Mouse (Mus musculus) right cerebral cortex, adult 2 months (tissue): ENCODE measurements around the gene 2310011J03Rik.
"Not testable (repeated sequence)": the region's sequence is repeated elsewhere in the genome, so short reads cannot be mapped to it uniquely, and the experiment has no call there.

Source experiments
- DNase-seq, 2 experiments: peaks; one replicate each; pipeline ENCODE4 v3.0.0; 2021 to 2022; ENCODE audit warnings: low spot score in 2 of 2

Gene 2310011J03Rik

DNA sequence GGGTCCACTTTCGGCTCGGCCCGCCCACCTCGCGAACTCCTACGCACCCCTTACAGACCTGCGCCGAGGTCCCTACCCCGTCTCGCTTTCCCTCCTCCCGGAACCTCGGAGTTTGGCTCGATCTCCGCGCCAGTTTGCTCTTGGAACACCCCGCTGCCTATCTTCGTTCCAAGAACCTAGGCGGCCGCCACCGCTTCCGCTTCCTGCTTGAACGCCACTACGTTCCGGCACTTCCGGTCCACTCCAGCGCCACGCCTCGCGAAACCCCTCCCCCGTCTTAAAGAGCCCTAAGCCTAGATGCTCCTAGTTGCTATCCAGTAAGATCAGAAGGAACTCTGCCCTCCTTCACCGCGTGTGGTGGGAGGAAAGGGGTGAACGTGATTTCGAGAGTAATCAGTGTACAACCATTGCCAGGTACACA is at the start of gene 2310011J03Rik:
Gene 2310011J03Rik (minus strand): TSS at position 198 of the 421 bp plus-strand sequence.
- peak; percentile 94 for DNase-seq

DNA sequence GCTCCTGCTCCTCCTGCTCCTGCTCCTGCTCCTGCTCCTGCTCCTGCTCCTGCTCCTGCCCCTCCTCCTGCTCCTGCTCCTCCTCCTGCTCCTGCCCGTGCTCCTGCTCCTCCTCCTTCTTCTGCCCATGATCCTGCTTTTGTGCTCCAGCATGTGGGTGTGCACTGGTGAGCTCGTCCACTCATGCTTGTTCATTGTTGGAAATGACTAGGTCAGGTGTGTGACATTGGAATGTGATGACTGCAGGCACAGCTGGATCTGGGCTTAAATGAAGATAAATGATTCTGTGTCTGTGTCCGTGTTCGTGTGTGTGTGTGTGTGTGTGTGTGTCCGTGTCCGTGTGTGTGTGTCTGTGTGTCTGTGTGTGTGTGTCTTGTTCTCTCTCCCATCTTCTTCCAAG is 48.1 kb upstream of the 2310011J03Rik start:
- DNase-seq, result no peak

DNA sequence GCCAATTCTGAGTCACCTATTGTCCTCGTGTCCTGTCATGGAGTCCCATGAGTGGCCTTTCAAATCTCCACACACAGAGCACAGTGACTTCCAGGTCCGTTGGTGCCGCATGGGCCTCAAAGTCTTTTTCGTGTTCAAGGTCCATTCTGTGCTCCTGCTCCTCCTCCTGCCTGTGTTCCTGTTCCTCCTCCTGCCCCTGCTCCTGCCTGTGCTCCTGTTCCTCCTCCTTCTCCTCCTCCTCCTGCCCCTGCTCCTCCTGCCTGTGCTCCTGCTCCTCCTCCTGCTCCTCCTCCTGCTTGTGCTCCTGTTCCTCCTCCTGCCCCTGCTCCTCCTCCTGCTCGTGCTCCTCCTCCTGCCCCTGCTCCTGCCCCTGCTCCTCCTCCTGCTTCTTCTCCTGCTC is 47.6 kb upstream of the 2310011J03Rik start:
- DNase-seq, result no peak

DNA sequence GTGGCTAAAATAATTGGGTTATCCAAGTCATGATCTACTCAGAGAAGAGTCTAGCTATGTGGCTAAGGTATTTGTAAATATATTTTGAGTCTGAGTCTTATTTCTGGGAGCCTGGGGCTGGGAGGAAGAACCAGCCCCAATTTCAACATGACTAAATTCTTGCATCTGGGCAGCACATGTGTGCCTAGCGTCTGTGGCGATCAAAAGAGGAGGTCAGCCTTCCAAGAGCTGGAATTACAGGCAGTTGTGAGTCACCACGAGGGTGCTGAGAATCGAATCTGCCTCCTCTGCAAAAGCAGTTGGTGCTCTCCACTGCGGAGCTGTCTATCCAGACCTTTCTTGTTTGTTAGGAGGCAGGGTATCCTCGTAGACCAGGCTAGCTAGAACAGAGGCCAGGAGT is 45.4 kb upstream of the 2310011J03Rik start:
- no peak for DNase-seq

DNA sequence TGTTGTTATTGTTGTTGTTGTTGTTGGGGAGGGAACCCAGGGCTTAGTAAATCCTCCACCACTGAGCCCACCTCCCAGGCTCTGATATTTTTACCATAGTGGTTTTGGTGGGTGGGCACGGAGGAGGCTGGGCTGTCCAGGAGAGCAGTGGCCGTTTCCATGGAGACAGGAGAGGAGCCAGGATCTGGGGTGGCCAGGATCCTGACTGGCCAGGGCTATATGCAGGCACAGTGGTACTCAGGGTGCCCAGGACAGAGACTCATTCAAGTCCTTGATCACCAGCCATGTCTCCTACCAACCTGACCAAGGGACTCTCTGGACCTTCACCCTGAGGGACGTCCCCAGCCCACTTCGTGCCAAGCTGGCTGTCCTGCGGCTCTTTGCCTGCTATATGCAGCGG is 43.4 kb upstream of the 2310011J03Rik start:
- DNase-seq, result no peak

DNA sequence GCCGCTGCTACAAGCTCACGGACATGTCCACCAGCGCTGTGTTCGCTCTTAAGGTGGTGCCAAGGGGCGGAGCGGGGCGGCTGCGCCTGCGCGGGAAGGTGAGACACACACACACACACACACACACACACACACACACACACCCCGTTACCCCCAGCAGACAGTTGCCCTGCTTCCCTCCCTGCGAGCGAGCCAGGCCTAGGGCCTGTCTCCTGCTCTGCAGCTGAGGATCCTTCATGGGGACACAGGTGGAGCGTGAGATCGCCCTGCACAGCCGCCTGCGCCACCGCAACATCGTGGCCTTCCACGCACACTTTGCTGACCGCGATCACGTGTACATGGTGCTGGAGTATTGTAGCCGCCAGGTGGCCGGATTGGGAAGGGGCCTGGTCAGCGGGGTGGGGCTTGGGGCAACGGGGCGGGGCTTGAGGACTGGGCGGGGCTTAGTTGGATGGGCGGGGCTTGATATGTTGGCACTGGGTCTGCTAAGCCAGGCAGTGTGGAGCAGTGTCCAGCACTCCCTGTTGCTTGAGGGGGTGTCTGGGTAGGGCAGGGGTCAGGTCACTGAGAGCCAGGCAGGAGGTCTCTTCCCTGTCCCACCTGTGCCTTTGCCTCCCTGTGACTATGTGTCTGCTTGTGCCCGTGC is 37.8 kb upstream of the 2310011J03Rik start:
- DNase-seq, result peak in 1 of 2 experiments; percentile 29

DNA sequence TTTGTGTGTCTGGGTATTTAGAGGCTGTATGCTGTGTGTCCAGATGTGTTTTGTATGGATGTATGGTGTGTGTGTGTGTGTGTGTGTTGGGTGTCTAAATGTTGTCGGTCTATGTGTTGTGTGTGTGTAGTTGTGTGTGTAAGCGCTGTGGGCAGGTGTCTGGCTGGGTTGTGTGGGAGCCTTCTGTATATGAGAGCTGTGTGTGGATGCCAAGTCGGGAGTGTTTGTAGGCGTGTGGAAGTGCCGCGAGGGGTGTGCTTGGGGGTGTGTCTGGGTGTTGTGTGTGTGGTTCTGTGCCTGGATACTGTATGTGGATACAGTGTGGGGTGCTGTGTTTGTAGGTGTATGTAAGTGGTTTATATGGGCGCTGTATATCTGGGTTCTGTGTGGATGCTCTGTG is 37.0 kb upstream of the 2310011J03Rik start:
- peak; percentile 55 to 63 for DNase-seq

DNA sequence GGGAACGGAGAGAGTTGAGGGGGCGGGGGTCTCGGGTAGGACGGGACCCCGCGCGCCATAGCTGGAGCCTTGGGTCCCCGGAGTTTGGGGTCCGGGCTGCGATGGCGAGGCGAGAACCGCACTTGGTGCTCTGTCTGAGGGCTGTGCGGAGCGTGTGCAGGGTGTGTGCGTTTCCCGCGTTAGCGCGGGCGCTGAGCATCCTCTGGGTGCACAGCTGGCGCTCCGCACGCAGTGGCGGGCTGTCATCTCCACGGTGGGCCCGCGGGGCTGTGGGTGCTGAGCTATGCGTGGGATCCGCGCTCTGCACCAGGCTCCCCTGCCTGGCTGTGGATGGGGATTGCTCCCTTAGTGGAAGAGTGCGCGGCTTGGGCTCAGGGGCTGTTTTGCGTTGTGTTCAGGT is 36.4 kb upstream of the 2310011J03Rik start:
- peak in 1 of 2 experiments; percentile 44 for DNase-seq

DNA sequence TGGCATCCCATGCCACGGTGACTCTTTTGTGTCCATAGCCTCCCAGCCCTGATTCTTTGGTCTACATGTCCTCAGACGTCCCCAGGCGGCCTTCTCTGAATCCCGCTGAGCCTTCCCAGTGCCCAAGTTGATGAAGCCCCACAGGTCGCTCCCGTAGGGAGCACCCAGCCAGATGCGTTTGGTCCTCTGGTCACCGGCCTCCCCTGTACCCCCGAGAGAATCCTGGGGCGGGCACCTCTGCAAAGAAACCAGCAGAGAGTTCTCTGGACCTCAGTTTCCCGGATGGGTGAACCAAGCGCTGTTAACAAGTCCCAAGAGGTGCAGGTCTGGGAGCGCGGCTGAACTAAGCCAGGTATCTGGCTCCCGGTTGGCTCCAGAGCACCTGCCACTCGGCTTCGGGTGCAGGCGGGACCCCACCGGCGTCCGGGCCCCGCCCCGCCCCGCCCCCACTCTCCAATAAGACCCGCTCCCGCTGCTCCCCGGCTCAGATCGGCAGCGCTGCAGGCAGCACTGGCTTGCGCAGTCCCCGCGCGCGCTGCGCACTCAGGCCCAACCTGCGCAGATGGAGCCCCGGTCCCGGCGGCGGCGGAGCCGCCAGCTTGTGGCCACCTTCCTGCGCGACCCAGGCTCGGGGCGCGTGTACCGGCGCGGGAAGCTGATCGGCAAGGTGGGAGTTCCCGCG is 35.8 kb upstream of the 2310011J03Rik start, which contains the start of gene Plk5:
Gene Plk5 (plus strand): TSS at position 459 of the 682 bp plus-strand sequence.
- DNase-seq, result peak in 1 of 2 experiments; percentile 57

DNA sequence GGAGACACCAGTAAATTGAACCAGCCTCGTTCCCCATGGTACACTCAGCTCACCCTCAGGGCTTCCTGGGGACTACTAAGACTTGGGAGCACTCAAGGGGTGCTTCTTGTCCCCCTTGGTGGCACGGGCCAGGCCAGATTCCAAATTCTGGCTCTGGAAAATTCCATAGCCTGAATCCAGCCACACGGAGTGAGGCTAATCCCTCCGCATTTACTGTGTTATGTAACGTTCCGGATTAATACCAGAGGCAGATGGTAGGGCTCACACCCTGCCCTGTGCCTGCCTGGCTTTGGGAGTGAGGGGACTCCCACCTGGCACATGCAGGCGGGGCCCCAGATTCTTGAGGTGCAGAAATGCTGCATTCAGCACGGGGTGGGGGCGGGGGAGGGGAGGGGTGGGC is 35.1 kb upstream of the 2310011J03Rik start:
- DNase-seq, result peak in 1 of 2 experiments; percentile 37

DNA sequence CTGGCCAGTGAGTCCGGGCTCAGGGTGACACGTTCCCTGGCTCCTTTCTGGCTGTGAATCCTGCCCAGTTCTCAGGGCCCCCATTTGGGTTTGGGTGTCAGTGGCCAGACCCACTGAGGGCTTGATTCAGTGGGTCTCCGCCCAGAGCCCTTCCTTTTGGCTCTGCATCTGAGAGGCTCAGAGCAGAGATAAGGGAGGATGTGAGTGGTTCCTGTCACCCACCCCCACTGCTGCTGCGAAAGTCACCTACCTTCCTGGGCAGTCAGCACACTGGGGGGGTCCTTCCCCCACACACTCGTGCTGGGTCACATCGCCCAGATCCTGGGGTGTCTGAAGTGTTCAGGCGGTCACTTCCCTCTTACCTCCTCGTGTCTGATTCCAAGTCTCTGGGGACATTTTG is 32.4 kb upstream of the 2310011J03Rik start:
- no peak for DNase-seq

DNA sequence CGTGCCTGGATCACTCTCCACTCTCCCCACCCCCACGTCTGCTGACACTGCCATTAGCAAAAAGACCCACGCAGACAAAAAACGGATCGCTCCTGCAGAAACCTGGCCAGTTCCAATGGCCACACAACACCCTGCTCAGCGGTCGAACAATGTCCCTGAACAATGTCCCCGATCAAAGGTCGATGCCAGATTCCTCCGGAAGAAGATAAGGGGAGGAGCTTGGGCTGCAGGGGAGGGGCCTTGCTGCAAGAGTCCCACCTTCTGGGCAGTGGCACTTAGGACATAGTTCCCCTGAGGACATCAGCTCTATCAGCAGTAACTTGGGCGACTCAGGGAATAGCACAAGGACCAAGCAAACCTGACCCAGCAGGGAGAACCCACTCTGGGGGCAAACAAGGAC is 31.6 kb upstream of the 2310011J03Rik start:
- no peak for DNase-seq

DNA sequence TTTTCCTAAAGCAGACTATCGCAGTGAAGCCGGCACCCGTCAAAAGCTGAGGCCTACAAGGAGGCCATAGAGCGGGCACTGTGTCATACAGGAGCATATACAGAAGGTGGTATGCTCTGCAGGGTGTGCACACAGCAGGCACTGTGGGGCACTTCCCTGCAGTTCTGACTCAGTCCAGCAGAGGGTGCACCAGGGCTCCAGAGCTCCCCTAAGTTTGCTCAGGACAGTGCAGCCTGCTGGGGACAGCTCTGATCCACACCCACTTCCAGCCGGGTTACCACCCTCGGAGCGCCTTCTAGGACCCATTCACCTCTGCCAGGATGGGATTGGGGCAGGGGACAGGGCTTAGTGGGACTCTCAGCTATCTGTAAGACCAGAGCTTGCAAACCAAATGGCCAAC is 30.0 kb upstream of the 2310011J03Rik start:
- peak; percentile 86 to 92 for DNase-seq

DNA sequence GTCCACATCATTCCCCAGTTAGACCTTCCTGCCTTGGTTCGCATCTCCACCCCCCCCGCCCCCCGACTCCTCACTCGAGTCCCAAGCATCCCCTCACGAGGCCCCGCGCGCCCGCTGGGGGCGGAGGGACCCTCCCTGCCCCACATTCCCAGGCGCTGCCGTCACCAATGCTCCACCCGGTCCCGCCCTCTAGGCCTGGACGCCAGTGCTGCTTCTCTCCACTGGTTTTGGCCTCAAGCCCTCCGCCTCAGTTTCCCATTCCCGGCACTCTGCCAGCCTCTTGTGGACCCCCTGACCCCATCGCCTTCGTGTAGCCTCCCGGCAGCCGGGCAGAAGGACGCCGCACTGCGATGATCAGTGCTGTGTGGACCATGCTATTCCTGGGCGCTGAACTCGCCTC is 28.6 kb upstream of the 2310011J03Rik start:
- no peak for DNase-seq

DNA sequence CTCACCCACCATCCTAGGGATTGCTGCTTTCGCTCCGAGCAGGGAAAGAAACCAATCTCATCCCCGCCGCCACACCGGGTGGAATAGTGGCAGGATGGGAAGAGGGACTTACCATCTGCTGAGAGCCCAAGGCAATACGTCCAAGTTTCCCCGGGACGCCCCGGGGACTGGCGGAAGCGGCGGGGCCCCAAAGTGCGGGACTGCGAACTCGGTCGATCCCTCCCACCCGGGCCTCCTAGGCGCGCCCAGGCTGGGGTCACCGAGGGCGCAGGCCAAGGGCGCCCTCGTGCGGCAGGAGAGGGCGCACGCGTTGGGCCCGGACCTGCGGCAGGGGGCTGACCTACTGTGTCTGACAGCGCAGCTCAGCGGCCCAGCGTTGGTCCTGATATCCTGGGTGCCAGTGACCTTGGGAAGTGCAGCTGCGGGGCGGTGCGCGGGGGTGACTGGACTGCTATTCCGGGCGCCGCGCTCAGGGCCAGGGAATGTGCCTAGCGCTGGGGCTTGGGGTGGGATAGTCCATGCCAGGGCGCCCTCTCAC is 28.0 kb upstream of the 2310011J03Rik start, which contains the start of gene Adamtsl5:
Gene Adamtsl5 (minus strand): TSS at position 169 of the 538 bp plus-strand sequence.
- DNase-seq, result no peak

DNA sequence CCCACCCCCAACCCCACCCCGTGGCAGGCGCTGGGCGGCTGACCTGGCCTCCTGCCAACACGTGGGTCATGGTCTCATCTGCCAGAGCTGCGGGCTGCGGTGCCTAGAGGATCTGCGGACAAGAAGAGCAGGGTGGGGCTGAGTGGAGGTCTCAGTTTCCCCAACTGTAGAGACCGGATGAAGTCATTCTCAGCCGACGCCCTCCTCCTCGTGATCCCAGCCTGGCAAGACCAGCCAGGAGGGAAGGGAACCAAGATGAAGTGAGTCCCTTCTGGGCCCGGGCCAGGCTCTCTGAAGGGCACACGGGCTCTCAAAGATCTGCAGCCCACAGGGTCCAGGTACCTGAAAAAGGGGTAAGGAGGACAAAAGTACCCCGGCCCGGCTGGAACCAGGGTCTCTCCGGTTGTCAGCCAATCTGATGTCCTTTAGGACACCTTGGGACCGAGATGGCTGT is 27.2 kb upstream of the 2310011J03Rik start:
- no peak for DNase-seq

DNA sequence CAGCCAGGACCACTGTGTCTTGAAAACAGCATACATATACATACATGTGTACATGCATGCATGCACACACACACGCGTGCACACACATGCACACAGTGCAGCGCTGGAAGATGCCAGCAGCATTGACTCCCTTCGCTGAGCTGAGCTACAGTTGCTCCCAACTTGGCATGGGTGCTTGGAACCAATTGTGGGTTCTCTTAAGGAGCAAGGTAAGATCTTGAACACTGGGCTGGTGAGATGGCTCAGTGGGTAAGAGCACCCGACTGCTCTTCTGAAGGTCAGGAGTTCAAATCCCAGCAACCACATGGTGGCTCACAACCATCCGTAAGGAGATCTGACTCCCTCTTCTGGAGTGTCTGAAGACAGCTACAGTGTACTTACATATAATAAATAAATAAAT is 25.6 kb upstream of the 2310011J03Rik start:
- DNase-seq, result not testable (repeated sequence)

DNA sequence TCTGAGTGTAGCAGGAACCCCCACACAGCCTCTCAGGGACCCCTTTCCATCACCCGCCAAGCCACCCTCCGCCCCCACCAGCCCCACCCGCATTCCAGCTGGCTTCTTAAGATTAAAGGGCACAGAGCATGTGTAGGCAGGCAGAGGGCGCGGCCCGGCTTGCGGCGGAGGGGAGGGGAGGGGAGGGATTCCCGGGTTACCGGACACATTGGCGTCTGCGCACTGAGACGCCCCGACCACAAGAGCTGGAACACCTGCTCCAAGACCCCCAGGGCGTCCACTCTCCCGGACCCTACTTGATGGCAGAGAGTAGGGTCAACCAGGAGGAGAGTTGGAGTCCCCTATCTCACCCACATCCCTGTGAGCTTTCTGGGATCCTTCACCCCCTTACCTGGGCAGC is 24.8 kb upstream of the 2310011J03Rik start:
- no peak for DNase-seq

DNA sequence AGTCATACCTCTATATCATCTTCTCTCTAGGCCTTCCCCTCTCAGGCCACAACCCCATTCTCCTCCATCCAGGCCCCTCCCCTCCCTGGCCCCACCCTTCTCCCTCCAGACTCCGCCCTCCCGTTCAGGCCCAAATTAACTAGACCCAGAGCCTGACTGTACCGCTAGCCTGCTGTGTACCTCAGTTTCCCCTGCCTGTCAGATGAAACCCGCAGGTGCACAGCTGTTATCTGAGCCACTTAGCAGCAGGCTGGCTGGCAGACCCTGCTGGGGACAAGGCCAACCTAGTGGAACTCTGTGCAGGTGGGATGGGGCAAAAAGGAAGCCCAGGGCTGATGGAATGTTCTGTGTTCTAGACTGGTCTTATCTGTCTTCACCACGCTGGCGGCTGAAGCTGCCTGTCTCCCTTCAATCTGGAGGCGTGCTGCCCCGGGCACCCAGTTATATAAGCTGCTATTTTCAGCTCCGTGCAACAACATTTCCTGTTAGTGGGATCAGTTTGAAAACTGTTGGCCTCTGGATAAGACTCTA is 23.9 kb upstream of the 2310011J03Rik start:
- peak in 1 of 2 experiments; percentile 55 for DNase-seq

DNA sequence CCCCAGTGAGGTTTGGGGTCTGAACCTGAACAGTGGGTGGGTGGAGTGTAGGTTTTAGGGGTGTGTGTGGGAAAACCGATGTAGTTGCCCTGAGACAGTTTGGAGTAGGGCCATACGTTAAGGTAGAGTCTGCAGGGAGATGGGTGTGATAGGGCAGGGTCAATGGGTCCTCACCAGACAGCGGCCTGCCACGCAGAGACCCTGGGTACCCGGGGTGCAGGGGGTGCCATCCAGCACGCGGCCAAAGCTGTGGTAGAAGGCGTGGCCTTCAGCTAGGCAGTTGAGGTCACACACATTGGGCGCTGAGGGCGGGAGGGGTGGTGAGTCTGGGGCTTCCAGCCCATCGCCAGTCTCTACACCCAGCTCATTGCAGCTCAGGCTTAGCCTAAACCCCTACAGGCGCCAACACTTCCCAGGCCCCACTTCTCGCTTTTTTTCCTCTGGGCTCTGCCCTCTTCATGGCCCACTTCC is 23.1 kb upstream of the 2310011J03Rik start:
- no peak for DNase-seq

DNA sequence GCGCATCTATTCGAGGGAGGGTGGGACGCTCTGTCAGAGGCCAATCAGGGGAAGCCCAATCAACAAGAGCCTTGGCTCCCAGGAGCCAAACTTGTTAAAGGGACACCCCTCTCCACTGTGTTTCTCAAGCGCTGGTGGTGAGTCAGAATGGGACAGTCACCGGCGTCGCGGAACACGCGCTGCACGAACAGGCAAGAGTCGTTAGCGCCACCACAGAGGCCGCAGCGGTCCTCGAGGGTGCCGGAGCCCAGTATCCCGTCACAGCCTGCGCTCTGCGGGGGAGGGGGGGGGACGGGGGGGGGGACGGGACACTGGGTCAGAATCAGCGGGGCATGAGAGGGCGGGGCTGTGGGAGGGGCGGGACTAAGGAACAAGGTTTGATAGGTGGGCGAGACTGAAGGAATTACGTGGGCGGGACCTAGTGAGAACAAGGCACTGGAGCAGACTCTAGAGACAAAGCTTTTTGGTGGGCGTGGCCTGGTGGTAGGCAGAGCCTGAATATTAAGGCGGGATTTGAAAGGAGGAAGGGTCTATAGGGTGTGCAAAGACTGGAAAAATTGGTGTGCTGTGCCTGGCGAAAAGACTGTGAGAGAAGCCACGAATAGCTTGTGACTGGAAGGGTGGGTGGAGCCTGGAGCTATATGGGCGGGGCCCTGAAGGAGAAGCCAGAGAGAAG is 22.6 kb upstream of the 2310011J03Rik start:
- peak in 1 of 2 experiments; percentile 50 for DNase-seq

DNA sequence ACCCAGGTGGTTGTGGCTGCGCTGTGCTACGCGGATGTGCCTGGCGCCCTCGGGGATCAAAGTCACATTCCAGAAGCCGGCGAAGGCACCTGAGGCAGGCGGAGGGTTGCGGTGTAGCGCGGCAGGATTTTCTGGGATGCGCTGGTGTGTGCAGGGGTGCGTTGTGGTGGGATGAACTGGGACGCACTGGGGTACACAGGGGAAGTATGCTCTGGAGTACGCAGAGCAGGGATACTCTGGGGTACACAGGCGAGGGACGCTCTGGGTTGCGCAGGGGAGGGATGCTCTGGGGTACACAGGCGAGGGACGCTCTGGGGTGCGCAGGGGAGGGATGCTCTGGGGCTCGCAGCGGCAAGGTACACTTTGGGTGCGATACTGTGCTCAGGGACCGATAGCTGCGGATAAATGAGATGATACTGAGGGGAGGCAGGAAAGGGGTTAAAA is 22.0 kb upstream of the 2310011J03Rik start:
- no peak for DNase-seq
